In genomic region chr11:37533624-37534023, GRCm38 (mm10) we compare ENCODE assay signal across 26 mouse cellular contexts.
A peak's percentile ranks its signal among the peaks of the same experiment; 100 is the strongest.
DNase-seq lines count a peak whose midpoint lies in the region; ATAC-seq and TF ChIP-seq lines count a peak whose summit lies in the region.
"Had no signal": no experiment of that assay in that cellular context is flagged by ENCODE, and none has a peak within 500 bp of the region (broad histone marks: within the 10 kb centered on the region; RNA-seq: fewer than 3 reads in every experiment).

No protein-coding gene starts in this region.

- no peaks in the 10 kb centered on the region for H3K9me3 ChIP-seq in embryonic facial prominence, embryonic 11.5 days (replicated peaks; ENCODE audit: control insufficient read depth, low read length)
- H3K9me3 ChIP-seq in embryonic facial prominence, embryonic 10.5 days: no peaks in the 10 kb centered on the region
- no peaks in the 10 kb centered on the region for H3K9me3 ChIP-seq in forebrain, embryonic 15.5 days
- H3K9me3 ChIP-seq in forebrain, postnatal 0 days (ENCODE audit: low read length): no peaks in the 10 kb centered on the region
- no peaks in the 10 kb centered on the region for H3K9me3 ChIP-seq in hindbrain, embryonic 12.5 days (replicated peaks)
- no peaks in the 10 kb centered on the region for H3K9me3 ChIP-seq in hindbrain, embryonic 14.5 days (ENCODE audit: control insufficient read depth, low read length)
- H3K9me3 ChIP-seq in lung, embryonic 14.5 days (ENCODE audit: low read depth, low read length): no peaks in the 10 kb centered on the region
- H3K9me3 ChIP-seq: embryonic facial prominence, embryonic 13.5 days; G1E had no signal

- peak; percentile 14 for DNase-seq in embryonic facial prominence, embryonic 11.5 days (ENCODE audit: low spot score)
- DNase-seq in embryonic facial prominence, embryonic 10.5 days (ENCODE audit: low spot score): no peak
- no peak for DNase-seq in forebrain, postnatal 0 days
- no peak for DNase-seq in hindbrain, embryonic 14.5 days (ENCODE audit: low spot score)
- peak; percentile 35 for DNase-seq in lung, embryonic 14.5 days
- no peak for DNase-seq in lung, adult 2 months
- DNase-seq: adrenal gland, postnatal 10 days; adrenal gland, postnatal 36 days; B cell, adult 2 months; cerebellum, adult 11 months; cerebellum, adult 2 months; cerebellum, adult 9-11 months; cerebellum, postnatal 25 days; gastrocnemius, adult 2 months; gastrocnemius, postnatal 14 days; heart, adult 11 months; kidney, adult 2 months had no signal

- TF ChIP-seq POLR2A in lung, adult 2 months (IDR thresholded peaks at IDR 0.05; ENCODE audit: borderline replicate concordance, extremely low read depth, low read depth, low read length): no peak

- H3K4me2 ChIP-seq in embryonic facial prominence, embryonic 11.5 days (ENCODE audit: low read depth, low read length): no peak overlapping the region
- no peak overlapping the region for H3K4me2 ChIP-seq in forebrain, embryonic 15.5 days (replicated peaks)
- no peak overlapping the region for H3K4me2 ChIP-seq in forebrain, postnatal 0 days (ENCODE audit: low read depth)
- no peak overlapping the region for H3K4me2 ChIP-seq in hindbrain, embryonic 12.5 days (replicated peaks)
- no peak overlapping the region for H3K4me2 ChIP-seq in hindbrain, embryonic 14.5 days (replicated peaks)
- H3K4me2 ChIP-seq in lung, embryonic 14.5 days: no peak overlapping the region
- H3K4me2 ChIP-seq: embryonic facial prominence, embryonic 13.5 days; heart, embryonic 11.5 days had no signal

- no peak overlapping the region for H3K9ac ChIP-seq in embryonic facial prominence, embryonic 11.5 days (replicated peaks; ENCODE audit: low read length)
- no peak overlapping the region for H3K9ac ChIP-seq in forebrain, embryonic 15.5 days (replicated peaks)
- H3K9ac ChIP-seq in forebrain, postnatal 0 days: no peak overlapping the region
- H3K9ac ChIP-seq in hindbrain, embryonic 12.5 days: no peak overlapping the region
- no peak overlapping the region for H3K9ac ChIP-seq in hindbrain, embryonic 14.5 days
- H3K9ac ChIP-seq in lung, embryonic 14.5 days: no peak overlapping the region
- H3K9ac ChIP-seq: embryonic facial prominence, embryonic 13.5 days had no signal

- no peak for ATAC-seq in embryonic facial prominence, embryonic 11.5 days (replicated peaks; ENCODE audit: insufficient number of reproducible peaks, low FRiP score, low TSS enrichment, low read depth)
- ATAC-seq in forebrain, embryonic 15.5 days (replicated peaks): 0 out of 2 replicates have a peak, but pooled peaks have one; percentile 43
- ATAC-seq in forebrain, postnatal 0 days: no peak
- peak; percentile 75 for ATAC-seq in hindbrain, embryonic 12.5 days (ENCODE audit: low FRiP score)
- ATAC-seq in hindbrain, embryonic 14.5 days (ENCODE audit: low FRiP score): no peak
- ATAC-seq in lung, embryonic 14.5 days (ENCODE audit: insufficient read depth): no peak
- ATAC-seq: intestine, postnatal 0 days; Patski had no signal

- no peak overlapping the region for H3K27ac ChIP-seq in embryonic facial prominence, embryonic 11.5 days (replicated peaks; ENCODE audit: low read depth, low read length)
- no peak overlapping the region for H3K27ac ChIP-seq in embryonic facial prominence, embryonic 10.5 days (replicated peaks)
- no peak overlapping the region for H3K27ac ChIP-seq in forebrain, embryonic 15.5 days (replicated peaks)
- no peak overlapping the region for H3K27ac ChIP-seq in forebrain, postnatal 0 days (ENCODE audit: low read depth, low read length)
- H3K27ac ChIP-seq in hindbrain, embryonic 12.5 days: no peak overlapping the region
- no peak overlapping the region for H3K27ac ChIP-seq in hindbrain, embryonic 14.5 days
- H3K27ac ChIP-seq in lung, embryonic 14.5 days (ENCODE audit: low read depth): no peak overlapping the region
- H3K27ac ChIP-seq: embryonic facial prominence, embryonic 13.5 days had no signal

- no peaks in the 10 kb centered on the region for H3K4me1 ChIP-seq in embryonic facial prominence, embryonic 11.5 days (ENCODE audit: control insufficient read depth, insufficient read depth, low read length)
- H3K4me1 ChIP-seq in embryonic facial prominence, embryonic 10.5 days: peaks cover 10% of the 10 kb centered on the region
- peaks cover 5% of the 10 kb centered on the region; the same call in 1 of the 2 replicates for H3K4me1 ChIP-seq in forebrain, embryonic 15.5 days
- no peaks in the 10 kb centered on the region for H3K4me1 ChIP-seq in forebrain, postnatal 0 days (ENCODE audit: insufficient read depth)
- 0 out of 2 replicates have a peak, but pooled peaks cover 2% of the 10 kb centered on the region for H3K4me1 ChIP-seq in hindbrain, embryonic 12.5 days
- no peaks in the 10 kb centered on the region for H3K4me1 ChIP-seq in hindbrain, embryonic 14.5 days (replicated peaks; ENCODE audit: control insufficient read depth, insufficient read depth, low read length)
- H3K4me1 ChIP-seq in lung, embryonic 14.5 days (ENCODE audit: insufficient read depth): no peaks in the 10 kb centered on the region; the same call in 1 of the 2 replicates
- peaks cover 2% of the 10 kb centered on the region; the same call in 1 of the 2 replicates for H3K4me1 ChIP-seq in lung, adult 2 months (ENCODE audit: control insufficient read depth, insufficient read depth, low read length)

- no peak overlapping the region for H3K4me3 ChIP-seq in embryonic facial prominence, embryonic 11.5 days (ENCODE audit: low read depth, low read length)
- H3K4me3 ChIP-seq in embryonic facial prominence, embryonic 10.5 days: no peak overlapping the region
- no peak overlapping the region for H3K4me3 ChIP-seq in forebrain, embryonic 15.5 days
- no peak overlapping the region for H3K4me3 ChIP-seq in forebrain, postnatal 0 days (ENCODE audit: low read depth, low read length)
- H3K4me3 ChIP-seq in hindbrain, embryonic 12.5 days: no peak overlapping the region
- no peak overlapping the region for H3K4me3 ChIP-seq in hindbrain, embryonic 14.5 days (replicated peaks; ENCODE audit: low read length)
- no peak overlapping the region for H3K4me3 ChIP-seq in lung, embryonic 14.5 days (ENCODE audit: low read depth, low read length)
- no peak overlapping the region for H3K4me3 ChIP-seq in lung, adult 2 months (replicated peaks; ENCODE audit: extremely low read depth, low read depth, low read length)
- H3K4me3 ChIP-seq: embryonic facial prominence, embryonic 13.5 days; erythroblast, embryonic 14.5 days; gastrocnemius, adult 2 months had no signal

- no peaks in the 10 kb centered on the region for H3K36me3 ChIP-seq in embryonic facial prominence, embryonic 11.5 days (replicated peaks; ENCODE audit: control insufficient read depth, insufficient read depth, low read depth, low read length)
- H3K36me3 ChIP-seq in embryonic facial prominence, embryonic 10.5 days (replicated peaks): no peaks in the 10 kb centered on the region
- H3K36me3 ChIP-seq in forebrain, embryonic 15.5 days: no peaks in the 10 kb centered on the region
- H3K36me3 ChIP-seq in forebrain, postnatal 0 days (ENCODE audit: insufficient read depth): no peaks in the 10 kb centered on the region
- H3K36me3 ChIP-seq in hindbrain, embryonic 12.5 days: no peaks in the 10 kb centered on the region
- H3K36me3 ChIP-seq in hindbrain, embryonic 14.5 days (replicated peaks; ENCODE audit: control insufficient read depth, insufficient read depth): no peaks in the 10 kb centered on the region
- no peaks in the 10 kb centered on the region for H3K36me3 ChIP-seq in lung, embryonic 14.5 days (ENCODE audit: insufficient read depth)
- H3K36me3 ChIP-seq: embryonic facial prominence, embryonic 13.5 days; G1E had no signal

- TF ChIP-seq CTCF in forebrain, postnatal 0 days (IDR thresholded peaks at IDR 0.05; ENCODE audit: low read depth): no peak
- no peak for TF ChIP-seq CTCF in lung, embryonic 14.5 days (IDR thresholded peaks at IDR 0.05; ENCODE audit: low read depth)
- no peak for TF ChIP-seq CTCF in lung, adult 2 months (IDR thresholded peaks at IDR 0.05; ENCODE audit: insufficient read depth, low read length)

- H3K27me3 ChIP-seq in embryonic facial prominence, embryonic 11.5 days (ENCODE audit: control insufficient read depth, insufficient read depth, low read length): no peaks in the 10 kb centered on the region
- H3K27me3 ChIP-seq in embryonic facial prominence, embryonic 10.5 days (replicated peaks; ENCODE audit: low read depth, poor library complexity, severe bottlenecking): no peaks in the 10 kb centered on the region
- H3K27me3 ChIP-seq in forebrain, embryonic 15.5 days: no peaks in the 10 kb centered on the region
- no peaks in the 10 kb centered on the region for H3K27me3 ChIP-seq in forebrain, postnatal 0 days (ENCODE audit: insufficient read depth, low read length)
- H3K27me3 ChIP-seq in hindbrain, embryonic 12.5 days: no peaks in the 10 kb centered on the region
- H3K27me3 ChIP-seq in hindbrain, embryonic 14.5 days (ENCODE audit: control insufficient read depth, insufficient read depth, low read length): no peaks in the 10 kb centered on the region
- no peaks in the 10 kb centered on the region for H3K27me3 ChIP-seq in lung, embryonic 14.5 days (ENCODE audit: insufficient read depth, low read length)
- H3K27me3 ChIP-seq: CH12.LX; embryonic facial prominence, embryonic 13.5 days had no signal

- WGBS in embryonic facial prominence, embryonic 11.5 days: 50% methylated on average over 2 of the region's 2 CpGs
- 53% methylated on average over 2 of the region's 2 CpGs for WGBS in embryonic facial prominence, embryonic 10.5 days
- WGBS in forebrain, embryonic 15.5 days: 21% methylated on average over 2 of the region's 2 CpGs
- WGBS in forebrain, postnatal 0 days: 28% methylated on average over 2 of the region's 2 CpGs
- 37% methylated on average over 2 of the region's 2 CpGs for WGBS in hindbrain, embryonic 12.5 days
- 17% methylated on average over 2 of the region's 2 CpGs for WGBS in hindbrain, embryonic 14.5 days
- 41% methylated on average over 2 of the region's 2 CpGs for WGBS in lung, embryonic 14.5 days
- 55% methylated on average over 2 of the region's 2 CpGs for WGBS in lung, adult 2 months

Comparison
In these comparisons a context has a peak if more than half of its experiments do, and no peak if none do; other contexts are left out.
1. ATAC-seq: peak in forebrain, embryonic 15.5 days (single experiment) and hindbrain, embryonic 12.5 days (single experiment); none in embryonic facial prominence, embryonic 11.5 days (single experiment), forebrain, postnatal 0 days (single experiment), hindbrain, embryonic 14.5 days (single experiment) and lung, embryonic 14.5 days (single experiment).
2. DNase-seq: peak in embryonic facial prominence, embryonic 11.5 days (single experiment) and lung, embryonic 14.5 days (single experiment); none in embryonic facial prominence, embryonic 10.5 days (single experiment), forebrain, postnatal 0 days (single experiment), hindbrain, embryonic 14.5 days (single experiment) and lung, adult 2 months (single experiment).